Mouse (Mus musculus) 3T3-L1 (cell line): ENCODE measurements around the gene H2al1b.

ENCODE experiments used
- DNase-seq: peaks from one replicate; pipeline ENCODE4 v3.0.0-alpha.2; 2015; ENCODE audit warnings: low read depth, low spot score

The H2al1b gene

DNA sequence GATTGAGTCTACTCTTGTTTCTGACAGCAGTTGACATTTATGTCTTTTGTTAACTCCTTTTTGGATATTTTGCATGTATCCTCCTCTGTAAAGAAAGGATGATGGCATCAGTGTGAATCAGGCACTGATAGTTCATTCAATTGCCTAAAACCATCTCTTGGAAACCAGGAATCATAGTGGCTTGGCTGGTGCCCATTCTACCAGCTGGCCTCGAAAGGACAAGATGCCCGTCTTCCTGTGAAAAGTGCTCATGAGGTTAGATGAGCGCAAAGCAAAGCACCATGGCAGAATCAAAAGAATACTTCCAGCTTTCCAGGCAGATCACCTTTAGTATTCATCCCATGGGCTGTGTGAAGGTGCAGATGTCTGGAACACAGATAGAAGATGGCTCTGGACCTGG is 44.5 kb downstream of the H2al1b start:
- DNase-seq: no peak
